Mouse (Mus musculus) ZHBTc4 (cell line): Measurements from ENCODE around the gene Ckm.

Experiments used
- DNase-seq: peaks from one replicate; pipeline ENCODE4 v3.0.0-alpha.2; 2011; ENCODE audit warnings: low read depth, low spot score

Ckm gene

DNA sequence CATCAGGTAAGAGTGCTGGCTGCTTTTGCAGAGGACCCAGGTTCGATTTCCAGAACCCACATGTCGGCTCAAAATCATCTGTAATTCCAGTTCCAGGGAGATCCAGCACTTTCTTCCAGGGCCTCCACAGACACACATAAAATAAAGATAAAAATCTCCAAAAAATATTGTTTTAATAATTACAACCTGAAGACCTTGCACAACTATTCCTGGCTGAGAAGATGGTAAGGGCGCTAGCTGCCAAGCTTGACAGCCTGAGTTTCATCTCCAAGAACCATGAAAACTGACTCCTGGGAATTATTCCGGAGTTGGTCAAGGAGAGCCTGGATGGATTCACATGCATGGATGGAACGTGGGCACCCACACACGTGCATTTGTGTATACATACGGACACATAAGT lies at the start of gene Ckm:
Gene Ckm (plus strand): TSS at position 301 of the 400 bp plus-strand sequence.
- no peak for DNase-seq

DNA sequence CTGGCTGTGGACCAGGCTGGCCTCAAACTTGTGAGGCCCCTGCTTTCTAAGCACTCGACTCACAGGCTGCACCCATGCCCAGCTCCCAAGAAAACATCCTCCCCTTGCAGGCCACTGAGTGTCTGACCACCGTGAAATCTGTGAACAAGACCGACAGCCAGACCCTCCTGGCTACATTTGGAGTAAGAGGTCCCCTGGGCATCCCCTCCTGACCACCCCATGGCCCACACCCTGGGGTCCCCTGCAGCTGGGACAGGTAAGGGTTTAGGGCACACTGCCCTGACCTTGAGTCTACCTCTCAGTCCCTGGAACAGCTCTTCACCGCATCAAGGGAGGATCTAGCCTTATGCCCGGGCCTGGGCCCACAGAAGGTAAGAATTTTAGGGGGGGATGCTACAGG lies 49.6 kb upstream of the Ckm start:
- no peak for DNase-seq

- no peak for DNase-seq
Observed at GRCm38 (mm10) chr7:19356311-19356710, 48.3 kb upstream of the Ckm start.

DNA sequence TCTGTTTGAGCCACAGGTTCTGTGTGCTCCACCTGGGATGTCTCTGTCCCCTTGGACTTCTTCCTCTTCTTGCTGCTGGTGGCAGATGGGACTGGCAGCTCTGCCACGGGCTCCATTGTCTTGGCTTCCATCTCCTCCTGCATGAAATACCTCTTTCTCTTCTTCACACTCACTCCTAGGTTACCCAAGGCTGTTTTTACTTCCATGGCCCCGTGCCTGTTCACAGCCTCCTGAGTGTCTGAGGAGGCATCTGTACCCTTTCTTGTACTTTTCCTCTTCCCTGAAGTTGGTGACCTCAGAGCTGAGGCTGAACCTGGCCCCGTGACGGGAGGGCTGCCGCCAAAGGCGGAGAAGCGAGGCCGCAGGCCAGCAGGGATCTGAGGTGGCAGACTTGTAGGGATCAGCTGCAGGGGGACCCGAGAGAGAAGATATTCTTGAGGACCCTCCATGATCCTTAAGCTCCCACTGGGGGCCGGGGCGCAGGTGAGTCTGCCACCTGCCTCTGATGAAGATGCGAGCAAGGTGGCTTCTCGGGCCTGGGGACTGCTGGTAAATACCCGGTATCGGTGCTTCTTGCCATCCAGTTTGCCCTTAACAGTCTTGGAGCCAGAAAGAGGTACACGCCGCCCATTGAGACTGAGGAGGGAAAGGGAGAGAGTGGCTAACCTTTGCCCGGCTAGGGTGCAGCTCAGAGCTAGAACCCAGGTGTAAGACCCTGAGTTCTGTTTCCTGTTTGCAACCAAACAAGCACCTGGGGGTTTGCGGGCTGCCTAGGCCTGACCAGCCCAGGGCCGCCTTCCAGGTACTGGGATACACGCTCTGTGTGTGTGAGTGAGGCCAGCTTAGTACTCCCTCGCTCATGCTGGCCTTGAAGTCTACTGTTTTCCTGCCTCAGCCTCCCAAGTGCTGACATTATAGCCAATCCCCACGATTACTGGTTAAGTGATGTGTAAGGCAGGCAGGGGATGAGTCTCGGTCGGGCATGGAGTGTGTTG lies 46.9 kb upstream of the Ckm start:
- no peak for DNase-seq

DNA sequence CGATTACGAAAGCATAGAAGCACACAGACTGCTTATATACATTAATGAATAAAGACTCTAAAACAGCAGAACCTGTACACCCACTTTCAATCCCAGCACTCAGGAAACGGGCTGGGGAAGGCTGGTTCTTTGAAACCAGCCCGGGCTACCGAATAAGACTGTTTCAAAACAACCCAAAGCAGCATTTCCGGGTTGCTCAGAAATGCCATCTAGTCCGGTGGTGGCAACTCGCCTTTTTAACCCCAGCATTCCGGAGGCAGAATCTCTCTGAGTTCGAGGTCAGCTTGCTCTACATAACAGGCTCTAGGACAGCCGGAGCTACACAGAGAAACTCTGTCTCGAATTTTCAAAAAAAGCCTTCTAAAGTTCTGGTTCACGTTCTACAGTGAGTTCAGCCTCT lies 45.9 kb upstream of the Ckm start:
- DNase-seq = no peak

DNA sequence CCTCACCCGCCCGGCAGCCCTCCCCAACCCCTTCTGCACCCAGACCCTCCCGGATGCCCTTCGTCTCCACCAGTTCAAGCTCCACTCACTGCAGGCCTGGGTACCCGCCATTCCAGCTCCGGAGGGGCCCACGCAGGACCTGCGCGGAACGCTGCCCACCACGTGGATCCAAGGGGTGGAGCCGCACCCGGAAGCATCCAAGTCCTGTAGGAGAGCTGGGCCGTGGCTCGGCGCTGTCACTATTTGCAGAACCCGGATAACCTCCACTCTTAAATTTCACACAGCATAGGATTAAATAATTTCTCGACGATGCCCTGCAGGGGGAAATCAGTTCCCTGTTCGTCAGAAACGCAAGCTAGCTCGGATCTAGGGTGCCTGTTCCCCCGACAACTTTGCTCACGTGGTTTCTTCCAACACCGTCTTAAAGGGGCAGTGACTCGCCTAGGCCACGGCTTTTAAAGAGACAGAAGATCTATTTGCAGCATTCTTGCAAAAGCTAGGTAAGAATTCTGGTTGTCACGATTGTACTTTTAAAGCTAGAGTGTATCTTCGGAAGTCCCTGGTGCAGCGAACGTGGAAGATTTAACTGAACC lies 45.2 kb upstream of the Ckm start, which contains the start of the genes Cd3eap and Ppp1r13l:
Gene Cd3eap (minus strand): TSS at position 185 of the 593 bp plus-strand sequence.
Gene Ppp1r13l (plus strand): TSS at position 451 of the 593 bp plus-strand sequence.
- peak; percentile 92 for DNase-seq

- DNase-seq = peak; percentile 89
Observed at GRCm38 (mm10) chr7:19359892-19360641, 44.5 kb upstream of the Ckm start.

- peak; percentile 95 for DNase-seq
Observed at GRCm38 (mm10) chr7:19360944-19361343, 43.6 kb upstream of the Ckm start.

DNA sequence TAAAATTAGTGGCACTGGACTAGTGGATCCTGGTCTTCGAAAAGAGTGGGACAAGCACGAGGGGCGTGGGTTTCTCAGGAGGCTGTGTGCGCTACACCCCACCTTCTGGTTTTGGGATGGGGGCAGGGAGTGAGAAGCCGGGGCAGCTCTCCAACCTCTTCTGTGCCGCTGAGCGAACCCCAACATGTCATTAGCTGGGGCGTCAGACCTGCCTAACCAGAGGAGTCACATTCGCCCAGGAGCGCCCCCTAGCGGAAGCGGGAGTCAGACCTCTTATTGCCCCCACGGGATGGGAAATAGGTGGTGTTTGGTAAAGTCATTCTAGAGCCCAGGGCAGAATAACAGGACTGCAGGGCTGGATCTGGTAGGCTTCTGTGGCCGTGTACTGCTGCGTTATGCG lies 42.9 kb upstream of the Ckm start:
- peak; percentile 81 for DNase-seq

DNA sequence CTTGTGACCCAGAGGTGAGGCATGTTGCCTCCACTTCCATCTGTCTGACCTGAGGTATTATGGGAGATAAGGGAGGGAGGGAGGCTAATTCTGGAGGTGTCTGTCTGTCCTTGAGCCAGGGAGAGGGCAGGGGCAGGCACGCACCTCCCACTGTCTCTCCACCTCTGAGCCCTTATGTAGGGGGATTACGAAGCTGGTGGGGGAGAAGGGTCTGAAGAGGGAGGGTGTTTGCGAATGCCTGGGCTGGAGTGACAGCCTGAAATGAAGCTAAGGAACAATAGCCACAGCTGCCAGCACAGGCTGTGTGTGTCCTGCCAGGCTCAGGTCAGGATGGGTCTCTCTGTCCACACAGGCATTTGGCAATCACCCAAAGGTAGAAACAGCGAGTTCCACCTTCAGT lies 42.3 kb upstream of the Ckm start:
- no peak for DNase-seq

- peak; percentile 96 for DNase-seq
Observed at GRCm38 (mm10) chr7:19363881-19364280, 40.7 kb upstream of the Ckm start.

DNA sequence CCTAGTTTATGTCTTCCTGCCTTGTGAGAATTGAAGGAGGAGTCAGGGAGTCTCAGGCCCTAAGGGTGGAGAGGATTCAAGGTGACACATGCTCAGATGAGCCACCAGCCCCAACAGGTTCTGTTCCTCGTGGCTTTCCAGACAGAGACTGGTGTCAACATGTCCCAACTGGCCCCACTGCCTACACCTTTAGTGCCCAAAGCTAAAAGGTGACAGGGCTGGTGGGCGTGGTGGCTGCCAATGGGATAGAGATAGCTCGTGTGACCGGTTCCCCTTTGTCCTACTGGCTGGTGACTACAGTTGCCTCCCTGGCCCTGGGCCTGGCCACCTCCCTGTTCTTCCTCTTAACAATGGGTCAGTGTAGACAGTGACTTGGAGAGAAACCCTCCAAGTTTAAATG lies 39.2 kb upstream of the Ckm start:
- no peak for DNase-seq

DNA sequence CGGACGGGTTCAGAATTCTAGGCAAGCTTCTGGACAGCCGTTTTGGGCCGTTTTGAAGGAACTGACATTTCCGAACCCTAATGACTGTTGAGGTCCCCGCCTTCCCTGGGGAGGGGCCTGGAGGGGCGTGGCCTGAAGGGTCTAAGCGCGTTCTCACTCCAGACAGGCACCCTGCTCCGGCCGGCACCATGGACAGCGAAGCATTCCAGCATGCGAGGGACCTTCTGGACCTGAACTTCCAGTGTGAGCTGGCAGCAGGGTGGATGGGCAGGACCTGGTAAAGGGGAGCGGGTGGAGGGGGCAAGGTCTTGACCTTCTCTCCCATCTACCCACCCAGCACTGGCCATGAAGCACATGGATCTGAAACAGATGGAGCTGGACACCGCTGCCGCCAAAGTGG lies 36.2 kb upstream of the Ckm start:
- DNase-seq = peak; percentile 74

DNA sequence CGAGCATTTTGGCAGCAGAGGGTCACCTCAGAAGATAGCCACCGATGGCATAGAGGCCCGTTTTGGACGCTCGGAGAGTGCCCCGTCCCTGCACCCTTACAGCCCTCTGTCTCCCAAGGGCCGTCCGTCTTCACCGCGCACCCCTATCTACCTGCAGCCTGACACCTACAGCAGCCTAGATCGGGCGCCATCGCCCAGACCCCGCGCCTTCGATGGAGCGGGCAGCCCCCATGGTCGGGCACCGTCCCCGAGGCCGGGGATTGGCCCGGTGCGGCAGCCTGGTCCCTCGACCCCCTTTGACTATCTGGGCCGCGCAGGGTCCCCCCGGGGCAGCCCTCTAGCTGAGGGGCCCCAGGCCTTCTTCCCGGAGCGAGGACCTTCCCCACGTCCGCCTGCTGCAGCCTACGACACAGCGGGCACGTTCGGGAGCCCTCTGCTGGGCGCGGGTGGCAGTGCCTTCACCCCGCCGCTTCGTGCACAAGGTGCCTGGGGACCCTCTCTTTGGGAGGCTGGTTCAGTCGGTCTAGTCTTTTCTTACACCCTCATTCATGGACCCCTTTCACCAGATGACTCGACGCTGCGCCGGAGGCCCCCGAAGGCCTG lies 34.7 kb upstream of the Ckm start:
- DNase-seq = peak; percentile 61

DNA sequence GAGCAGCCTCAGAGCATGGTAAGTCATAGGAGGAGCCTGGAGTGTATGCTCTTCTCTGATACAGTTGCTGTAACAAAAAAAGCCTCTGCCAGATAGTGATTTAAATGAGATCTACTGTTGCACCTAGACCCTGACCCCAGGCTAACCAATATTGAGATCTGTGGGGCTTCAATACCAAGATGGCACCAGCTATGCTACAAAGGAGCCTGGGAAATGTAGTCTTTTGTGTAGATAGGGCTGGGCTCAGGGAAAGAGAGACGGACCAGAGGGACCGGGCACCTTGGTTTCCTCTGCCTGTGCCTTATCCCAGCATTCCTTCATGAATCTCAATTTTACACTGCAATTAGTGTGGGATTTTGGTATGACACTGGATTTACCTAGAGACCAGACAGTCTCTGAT lies 31.2 kb upstream of the Ckm start:
- no peak for DNase-seq

DNA sequence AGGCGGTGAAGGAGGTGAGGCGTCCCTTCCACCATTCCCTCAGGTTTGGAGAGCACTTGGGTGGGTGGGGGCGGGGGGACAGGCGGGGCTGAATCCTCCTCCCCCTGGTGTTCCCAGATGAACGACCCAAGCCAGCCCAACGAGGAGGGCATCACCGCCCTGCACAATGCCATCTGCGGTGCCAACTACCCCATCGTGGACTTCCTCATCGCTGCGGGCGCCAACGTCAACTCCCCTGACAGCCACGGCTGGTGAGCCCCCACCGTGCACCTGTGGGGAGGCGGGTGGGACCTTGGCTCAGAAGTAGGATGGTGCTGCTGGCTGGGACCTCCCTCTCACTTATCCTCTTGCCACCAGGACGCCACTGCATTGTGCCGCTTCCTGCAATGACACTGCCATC lies 29.2 kb upstream of the Ckm start:
- DNase-seq = no peak

DNA sequence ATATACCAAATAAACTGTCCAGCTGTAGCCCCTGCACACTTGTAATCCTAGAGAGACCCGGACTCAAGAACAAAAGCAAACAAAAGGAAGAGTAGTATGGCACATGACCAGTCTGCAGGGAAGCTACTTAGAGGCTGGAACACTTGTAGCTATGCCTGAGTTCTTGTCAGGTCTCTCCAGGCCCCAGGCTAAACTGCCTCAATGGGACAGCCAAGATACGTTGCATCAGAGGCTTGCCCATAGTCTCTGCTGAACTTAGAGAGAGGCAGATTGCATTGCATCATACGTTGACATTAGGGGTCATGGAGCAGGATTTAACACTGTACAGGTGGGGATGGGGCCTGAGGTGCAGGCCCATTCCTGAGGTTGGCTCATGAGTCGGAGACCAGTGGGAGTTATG lies 28.6 kb upstream of the Ckm start:
- DNase-seq = no peak

- DNase-seq = no peak
Observed at GRCm38 (mm10) chr7:19378049-19378448, 26.5 kb upstream of the Ckm start.

GRCm38 (mm10) chr7:19381377-19382165 lies 23.0 kb upstream of the Ckm start, which contains the start of gene Ercc2:
Gene Ercc2 (plus strand): TSS chr7:19382010.
- peak; percentile 100 for DNase-seq

DNA sequence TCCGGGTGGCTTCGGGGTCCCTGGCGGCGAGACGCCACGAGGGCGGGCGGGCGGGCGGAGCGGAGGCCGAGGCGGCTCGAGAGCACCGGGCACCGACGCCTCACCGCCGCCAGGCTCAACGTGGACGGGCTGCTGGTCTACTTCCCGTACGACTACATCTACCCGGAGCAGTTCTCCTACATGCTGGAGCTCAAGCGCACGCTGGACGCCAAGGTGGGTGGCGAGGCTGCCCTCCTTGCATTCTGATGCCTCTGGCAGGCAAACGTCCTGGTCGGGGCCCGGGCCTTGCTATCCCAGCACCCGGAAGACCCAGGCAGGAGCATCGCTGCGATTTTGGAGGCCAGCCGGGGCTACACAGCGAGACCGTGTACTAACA lies 22.4 kb upstream of the Ckm start:
- no peak for DNase-seq

GRCm38 (mm10) chr7:19383708-19384107 lies 20.9 kb upstream of the Ckm start:
- no peak for DNase-seq
